Mouse (Mus musculus): Measurements from ENCODE around the gene Abhd6. TPM values are rescaled to one million over a fixed set of nuclear protein-coding genes. Genes with fewer than 3 reads are reported as not detected.
A peak's percentile ranks its signal among the peaks of the same experiment; 100 is the strongest.
"Not testable (repeated sequence)": the region's sequence is repeated elsewhere in the genome, so short reads cannot be mapped to it uniquely, and the experiment has no call there.

The Abhd6 gene
- total RNA-seq, 4 experiments from 2014 or later = 55.1 to 60.3 (median 55.6) TPM

DNA sequence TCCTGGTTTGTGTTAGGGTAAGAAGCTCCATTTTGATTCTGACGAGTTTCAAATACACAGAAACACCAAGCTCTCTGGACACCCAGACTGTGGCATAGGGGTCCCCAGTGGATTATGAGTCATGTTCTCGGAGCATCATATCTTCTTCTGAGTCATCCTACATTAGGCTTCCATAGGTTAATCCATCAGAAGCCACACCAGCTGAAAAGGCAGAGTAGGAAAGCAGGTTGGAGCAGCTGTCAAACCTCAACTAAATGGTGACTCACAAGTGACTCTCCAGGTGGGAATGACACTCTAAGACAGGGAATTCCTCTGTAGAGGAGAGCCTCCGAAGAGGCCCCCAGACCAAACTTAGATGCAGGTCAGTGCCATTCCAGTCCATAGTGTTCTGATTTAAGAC, 3.7 kb upstream of the Abhd6 start:
- no peak for DNase-seq (ENCODE audit: low spot score in 2 of 2)

DNA sequence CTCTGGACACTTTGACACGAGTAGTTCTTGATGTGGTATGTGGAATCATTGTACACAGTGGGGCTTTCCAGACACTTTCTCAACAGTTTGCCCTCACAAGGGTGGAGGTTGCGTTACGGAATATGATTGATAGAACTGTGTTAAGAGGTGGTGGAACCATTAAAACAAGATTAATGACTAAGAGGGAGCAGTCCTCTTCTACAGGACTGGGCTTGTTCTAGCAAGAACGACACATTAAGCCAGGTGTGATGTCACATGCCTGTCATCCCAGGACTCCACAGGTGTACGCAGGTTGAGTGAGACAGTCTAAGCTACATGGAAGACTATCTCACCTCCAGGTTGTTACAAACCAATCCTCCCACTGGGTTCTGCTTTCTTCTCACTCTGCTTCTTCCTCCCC, 3.3 kb upstream of the Abhd6 start:
- DNase-seq (ENCODE audit: low spot score in 2 of 2) = no peak

DNA sequence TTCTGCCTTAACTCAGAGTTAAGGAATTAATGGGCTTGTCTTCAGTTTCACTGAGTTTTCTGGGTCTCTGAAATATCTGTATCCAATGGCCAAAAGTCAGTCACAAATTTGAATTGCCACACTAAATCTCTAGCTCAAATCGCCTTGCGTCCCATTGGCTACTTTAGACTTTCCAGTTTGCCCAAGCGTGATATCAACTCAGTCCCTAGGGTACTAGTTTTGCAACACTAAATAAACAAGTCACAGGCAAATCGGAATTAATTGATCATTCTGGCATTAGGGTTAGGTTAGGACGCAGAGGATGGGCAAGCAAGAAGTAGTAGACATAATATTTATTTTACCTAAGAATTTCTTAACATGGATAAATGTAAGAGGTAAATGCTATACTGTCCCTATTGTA, 2.5 kb upstream of the Abhd6 start:
- DNase-seq (ENCODE audit: low spot score in 2 of 2) = no peak

DNA sequence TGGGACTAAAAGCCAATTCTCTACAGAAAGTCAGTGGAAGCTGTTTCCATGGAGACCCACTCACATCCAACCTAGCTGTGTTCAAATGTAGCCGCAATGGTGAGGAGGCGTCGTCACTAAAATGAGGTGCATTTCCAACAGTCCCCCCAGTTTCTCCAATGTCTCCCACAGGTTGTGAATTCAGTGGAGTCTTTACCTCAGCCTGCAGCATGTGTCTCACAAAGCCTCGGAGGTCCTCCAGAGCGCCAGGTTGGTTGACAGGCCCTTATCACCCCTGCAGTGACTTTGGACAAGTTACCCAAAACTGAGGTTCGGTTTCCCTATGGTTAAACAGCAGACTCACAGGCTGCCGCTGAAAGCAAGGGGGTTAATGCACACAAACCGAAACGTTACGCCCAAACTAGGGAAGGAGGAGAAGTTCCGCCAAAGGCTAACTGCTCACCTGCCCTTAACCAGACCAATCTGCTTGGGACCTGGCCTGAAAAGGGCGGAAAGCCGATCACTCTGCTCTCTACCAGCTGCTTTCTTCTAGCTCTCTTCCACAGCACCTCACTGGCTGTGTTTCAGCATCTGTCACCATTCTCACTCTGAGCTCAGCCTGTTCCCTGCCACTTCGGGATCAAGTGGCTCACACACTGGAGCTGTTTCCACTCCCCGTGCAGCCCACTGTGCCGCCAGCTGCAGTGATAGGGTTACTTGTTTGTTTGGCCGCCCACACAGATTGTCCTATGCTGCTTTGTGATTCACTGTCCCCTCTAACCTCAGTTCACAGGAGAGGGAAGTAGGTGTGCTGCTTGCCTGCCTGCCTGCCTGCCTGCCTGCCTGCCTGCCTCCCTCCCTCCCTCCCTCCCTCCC, 1.6 kb upstream of the Abhd6 start:
- DNase-seq (ENCODE audit: low spot score in 2 of 2) = peak; percentile 41 to 64

DNA sequence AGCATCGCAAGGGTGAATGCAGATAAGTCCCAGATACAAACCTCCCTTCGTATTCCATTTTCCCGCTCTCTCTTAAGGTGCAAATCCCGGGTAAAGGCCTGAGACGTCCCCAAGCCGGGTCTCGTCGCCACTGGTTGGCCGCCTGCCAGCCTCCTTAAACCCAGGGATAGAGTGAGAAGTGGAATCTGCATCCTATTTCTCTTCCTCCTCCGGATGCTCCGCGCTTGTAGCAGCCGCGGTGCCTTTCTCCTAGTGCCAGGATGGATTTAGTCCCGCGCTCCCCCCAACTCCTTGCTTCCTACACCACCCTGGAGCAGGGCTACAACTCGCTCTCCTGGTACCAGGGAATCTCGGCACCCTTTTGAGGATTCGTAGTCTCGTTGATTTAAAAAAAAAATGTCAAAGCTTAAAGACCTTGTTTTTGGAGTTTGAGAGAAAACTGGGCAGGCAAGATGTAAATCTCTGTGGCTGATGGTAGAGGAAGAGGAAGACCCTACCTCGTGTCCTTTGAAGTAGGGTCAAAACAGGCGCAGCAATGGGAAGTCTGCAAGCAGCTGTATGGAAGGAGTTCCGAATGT, 480 bp downstream of the Abhd6 start:
- DNase-seq (ENCODE audit: low spot score in 2 of 2) = peak in 1 of 2 experiments; percentile 52

DNA sequence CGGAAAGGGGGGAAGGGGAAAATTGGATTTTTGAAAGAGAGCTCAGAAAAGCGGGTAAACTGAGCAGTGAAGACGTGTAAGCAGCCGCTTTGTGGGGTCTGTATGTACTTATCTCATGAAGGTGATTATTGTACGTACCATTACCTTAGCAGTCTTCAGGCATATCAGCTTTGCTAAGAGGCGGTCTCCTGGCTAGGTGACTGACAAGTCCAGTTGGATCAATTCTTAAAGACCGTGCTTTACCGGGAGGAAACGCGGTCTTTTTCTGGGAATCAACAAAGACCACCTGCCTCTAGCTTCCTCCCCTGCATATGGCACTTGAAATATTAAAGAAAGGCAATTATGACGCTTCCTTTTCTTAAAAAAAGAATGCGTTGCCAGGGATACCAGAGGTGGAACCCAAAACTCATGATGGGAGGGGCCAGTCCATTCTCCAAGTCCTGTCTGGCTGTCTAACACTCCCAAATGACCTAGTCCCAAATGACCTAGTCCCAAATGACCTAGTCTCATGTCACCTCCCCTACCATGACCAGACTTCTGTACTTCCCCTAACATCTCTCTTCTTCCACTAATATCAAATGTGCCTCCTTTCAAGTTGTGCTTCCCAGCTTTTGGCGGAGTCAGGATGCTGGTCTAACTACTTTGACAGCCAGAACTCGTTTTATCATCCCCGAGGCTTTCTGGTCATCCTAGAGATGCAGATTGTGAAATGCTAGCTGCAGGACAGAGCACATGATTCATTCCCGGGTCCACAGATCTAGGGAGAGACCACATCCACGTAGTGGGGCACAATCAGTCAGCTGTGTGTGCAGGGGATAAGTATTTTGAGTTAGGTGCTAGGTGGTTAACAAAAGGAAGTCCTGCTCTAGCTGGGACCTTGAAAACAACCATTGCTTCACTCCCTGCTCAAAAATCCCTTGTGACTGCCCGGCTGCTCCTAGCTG, 1.3 kb downstream of the Abhd6 start:
- DNase-seq (ENCODE audit: low spot score in 2 of 2) = no peak

DNA sequence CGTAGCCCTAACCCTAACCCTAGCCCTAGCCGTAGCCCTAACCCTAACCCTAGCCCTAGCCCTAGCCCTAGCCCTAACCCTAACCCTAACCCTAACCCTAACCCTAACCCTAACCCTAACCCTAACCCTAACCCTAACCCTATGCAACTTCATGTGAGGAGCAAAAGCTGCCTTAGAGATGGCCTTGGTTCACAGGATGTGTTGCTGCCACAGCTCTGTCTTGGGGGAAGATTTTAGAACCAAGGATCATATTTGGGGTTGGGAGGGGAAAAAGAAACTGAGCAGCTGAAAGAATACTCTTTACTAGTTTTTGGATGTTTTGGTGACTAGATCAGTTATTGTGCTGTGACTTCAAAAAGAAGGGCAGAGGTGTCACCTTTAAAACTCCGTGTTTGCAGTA, 3.4 kb downstream of the Abhd6 start:
- DNase-seq (ENCODE audit: low spot score in 2 of 2) = not testable (repeated sequence)

DNA sequence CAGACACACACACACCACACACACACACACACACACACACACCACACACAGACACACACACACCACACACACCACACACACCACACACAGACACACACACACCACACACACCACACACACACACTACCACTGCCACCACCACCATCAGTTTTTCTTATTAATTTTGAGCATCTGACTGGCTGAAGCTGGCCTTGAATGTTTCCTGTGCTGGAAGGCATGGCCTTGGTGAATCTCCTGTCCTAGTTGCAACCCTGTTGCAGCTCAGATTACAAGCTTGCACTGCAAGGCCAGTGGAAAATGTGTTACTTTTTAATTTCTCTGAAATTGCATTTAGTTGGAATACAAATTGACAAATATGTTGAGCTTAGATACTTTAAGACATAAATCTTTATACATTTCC, 4.4 kb downstream of the Abhd6 start:
- no peak for DNase-seq (ENCODE audit: low spot score in 2 of 2)

DNA sequence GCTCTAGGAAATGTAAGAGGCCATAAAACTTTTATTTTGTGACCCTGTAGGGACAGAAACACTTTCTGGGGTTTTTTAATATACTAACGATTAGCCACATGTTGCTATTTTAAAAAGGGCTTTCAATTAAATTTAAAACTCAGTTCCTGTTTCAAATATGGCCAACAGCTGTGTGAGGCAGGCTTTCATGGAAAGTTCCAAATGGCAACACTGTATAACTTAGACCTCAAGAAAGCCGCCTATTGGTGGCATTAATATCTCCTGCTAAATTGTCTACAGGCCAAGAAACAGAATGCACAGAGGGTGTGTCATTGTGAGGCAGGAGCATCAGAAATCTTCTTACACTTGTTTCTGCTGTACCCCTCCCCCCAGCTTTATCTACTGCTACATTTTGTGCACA, 4.8 kb downstream of the Abhd6 start:
- DNase-seq (ENCODE audit: low spot score in 2 of 2) = no peak

DNA sequence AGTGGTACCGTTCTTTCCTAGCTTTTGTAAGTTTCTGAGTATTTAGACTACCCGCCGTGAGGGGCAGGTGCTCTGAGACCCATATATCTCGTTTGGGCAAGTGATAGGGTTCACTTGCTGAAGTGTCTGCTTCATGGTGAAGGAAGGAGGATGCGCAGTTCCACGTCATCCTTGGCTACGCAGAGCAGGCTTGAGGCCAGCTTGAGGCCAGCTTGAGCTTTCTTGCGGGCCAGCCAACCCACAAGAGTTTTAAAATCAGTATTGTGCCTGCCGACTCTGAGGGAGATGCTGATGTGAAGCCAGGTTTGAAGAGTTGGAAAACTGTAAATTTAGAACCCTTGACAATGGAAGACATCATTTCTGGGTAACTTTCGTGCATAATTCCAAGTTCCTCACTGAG, 5.2 kb downstream of the Abhd6 start:
- DNase-seq (ENCODE audit: low spot score in 2 of 2) = no peak

DNA sequence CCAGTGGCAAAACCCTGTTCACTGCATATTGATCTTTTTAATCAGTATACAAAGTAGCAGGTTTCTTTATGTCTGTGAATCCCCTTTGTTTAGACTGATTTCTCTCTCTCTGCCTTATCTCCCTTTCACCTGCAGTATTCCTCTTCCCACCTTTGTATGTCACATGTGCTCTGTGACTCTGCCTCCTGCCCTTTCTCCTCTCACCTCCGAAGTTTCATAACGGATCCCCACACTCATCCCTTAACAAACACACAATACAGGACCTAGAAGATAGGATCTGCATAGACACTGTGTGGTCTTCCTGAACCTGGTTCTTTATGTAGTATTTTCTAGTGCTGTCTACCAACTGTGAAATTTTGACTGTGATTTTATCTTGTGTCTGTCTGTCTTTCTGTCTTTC, 8.6 kb downstream of the Abhd6 start:
- no peak for DNase-seq (ENCODE audit: low spot score in 2 of 2)

DNA sequence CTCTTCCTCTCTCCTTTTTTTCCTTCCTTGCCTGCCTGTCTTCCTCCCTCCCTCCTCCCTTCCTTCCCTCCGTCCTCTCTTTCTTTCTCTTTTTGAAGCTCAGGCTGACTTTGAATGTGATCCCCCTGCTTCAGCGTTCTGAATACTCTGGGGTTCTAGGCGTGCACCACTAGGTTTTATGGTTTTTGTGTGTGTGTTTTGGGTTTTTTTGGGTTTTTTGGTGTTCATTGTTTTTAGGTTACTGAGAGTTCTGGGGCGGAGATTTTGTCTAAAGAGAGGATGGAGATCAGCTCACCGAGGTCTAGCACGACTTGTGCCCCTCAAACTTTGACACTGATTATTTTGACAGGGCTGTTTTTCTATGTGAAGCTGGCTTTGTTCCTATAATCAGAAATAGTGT, 9.2 kb downstream of the Abhd6 start:
- DNase-seq (ENCODE audit: low spot score in 2 of 2) = no peak

DNA sequence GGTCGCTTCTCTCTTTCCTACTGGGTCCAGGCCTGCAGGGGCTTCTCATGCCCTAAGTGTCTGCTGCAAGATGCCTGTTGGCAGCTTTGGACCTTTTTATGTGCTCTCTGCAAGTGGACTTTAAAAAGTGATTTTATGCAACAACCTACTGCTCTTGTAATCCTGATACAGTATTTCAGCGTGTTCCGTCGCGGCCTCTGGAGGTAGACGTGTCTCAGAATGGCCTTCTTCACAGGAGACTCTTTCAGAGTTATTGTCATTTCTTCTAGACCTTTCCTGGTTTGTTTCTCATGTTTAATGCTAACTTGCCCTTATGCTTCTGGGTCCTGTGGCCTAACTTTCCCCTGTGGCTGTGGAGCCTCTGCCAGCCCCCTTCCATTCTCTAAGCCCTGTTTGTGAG, 13.1 kb downstream of the Abhd6 start:
- DNase-seq (ENCODE audit: low spot score in 2 of 2) = no peak

DNA sequence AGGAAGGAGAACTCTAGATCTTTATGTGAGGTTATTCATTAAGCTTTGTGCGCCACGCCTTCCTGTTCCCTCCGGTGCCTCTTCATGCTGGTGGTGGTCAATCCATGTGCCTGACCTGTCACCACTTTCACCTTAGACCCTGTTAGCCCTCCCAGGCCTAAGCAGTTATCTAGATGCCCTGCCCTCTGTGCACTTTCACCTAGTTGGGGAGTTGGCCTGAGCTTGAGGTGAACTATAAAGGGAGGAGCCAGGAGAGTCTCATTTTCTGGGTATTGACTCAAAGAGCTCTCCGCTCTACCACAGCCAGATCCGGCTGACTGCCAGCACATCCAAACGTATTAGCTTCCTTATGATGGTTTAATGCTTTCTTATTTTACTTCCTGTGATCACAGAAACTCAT, 13.6 kb downstream of the Abhd6 start:
- no peak for DNase-seq (ENCODE audit: low spot score in 2 of 2)

DNA sequence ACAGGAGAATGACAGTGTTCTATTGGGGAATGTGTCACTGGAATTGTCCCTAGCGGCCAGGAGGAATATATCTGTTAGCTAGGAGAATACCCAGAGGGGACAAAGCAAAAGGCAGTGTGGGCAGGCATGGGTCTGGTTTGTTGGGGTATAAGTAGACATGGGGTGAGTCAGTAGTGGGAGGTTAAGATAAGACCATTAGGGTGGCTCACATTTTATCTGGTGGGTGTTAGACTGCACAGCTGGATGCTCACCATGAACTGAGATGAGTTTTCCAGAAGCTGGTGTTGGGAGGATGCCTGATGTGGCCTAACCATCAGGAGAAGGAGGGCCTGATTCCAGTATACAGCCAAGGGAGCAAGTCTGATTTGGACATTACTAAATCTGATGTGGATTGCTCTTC, 14.2 kb downstream of the Abhd6 start:
- DNase-seq (ENCODE audit: low spot score in 2 of 2) = no peak

DNA sequence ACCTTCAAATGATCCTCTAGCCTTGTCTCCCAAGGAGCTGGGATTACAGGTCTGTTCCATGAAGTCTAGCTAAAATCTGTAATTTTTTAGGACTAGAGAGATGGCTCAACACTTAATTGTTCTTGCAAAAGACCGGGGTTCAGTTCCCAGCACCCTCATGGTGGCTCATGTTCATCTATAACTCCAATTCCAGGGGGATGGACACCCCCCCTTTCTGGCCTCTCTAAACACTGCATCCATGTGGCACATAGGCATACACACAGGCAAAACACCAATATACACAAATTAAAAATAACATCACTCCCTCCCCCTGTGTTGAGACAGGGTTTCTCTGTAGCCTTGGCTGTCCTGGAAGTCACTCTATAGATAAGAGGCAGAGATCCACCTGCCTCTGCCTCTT, 17.3 kb downstream of the Abhd6 start:
- no peak for DNase-seq (ENCODE audit: low spot score in 2 of 2)

DNA sequence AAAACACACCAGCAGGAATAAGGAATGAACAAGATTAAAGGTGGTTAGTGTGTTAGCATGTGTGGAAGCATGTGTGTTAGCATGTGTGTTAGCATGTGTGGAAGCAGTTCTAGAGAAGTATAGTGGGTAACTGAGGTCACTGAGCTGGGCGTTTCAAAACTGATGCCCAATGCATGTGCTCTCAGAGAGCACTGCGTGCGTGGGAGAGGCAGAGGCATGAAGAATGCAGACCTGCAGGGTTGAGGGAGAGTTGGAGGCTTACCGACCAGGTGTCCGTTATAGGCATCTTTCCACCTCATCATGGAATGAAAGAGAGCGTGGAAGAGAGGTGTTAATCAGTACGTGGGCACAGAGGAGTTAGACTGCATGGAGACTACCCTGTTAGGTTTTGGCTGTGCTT, 17.8 kb downstream of the Abhd6 start:
- no peak for DNase-seq (ENCODE audit: low spot score in 2 of 2)

DNA sequence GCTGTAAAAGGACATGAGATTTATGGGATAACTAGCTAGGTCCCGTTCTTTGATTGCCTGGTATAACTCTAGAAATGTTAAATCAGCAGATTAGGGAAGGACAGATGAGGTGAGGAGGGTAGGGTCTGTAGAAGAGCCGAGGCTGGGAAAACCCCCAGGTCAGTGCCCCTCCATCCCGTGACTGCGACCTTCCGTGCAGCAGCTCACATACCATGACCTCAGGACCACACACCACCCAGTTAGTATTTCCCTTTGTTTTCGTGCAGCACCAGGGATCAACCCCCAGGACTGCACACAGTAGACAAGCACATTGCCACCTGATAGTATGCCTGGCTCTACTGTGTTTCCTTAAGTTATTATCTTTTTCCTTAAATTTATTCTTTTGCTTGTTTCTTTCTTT, 21.8 kb downstream of the Abhd6 start:
- DNase-seq (ENCODE audit: low spot score in 2 of 2) = no peak

DNA sequence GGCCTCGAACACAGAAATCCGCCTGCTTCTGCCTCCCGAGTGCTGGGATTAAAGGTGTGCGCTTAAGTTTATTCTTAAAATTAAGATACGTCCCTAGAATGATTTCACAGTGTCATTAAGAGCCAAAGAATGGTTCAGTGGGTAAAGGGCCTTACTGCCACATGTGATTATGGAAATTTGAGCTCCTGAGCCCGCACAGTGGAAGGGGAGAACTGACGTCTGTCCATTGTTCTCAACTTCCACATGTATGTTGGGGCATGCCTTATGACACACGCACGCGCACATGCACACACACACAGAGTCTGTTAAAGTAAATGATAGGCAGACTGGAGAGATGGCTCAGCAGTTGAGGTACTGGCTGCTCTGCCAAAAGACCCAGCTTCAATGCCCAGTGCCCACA, 22.2 kb downstream of the Abhd6 start:
- DNase-seq (ENCODE audit: low spot score in 2 of 2) = no peak

DNA sequence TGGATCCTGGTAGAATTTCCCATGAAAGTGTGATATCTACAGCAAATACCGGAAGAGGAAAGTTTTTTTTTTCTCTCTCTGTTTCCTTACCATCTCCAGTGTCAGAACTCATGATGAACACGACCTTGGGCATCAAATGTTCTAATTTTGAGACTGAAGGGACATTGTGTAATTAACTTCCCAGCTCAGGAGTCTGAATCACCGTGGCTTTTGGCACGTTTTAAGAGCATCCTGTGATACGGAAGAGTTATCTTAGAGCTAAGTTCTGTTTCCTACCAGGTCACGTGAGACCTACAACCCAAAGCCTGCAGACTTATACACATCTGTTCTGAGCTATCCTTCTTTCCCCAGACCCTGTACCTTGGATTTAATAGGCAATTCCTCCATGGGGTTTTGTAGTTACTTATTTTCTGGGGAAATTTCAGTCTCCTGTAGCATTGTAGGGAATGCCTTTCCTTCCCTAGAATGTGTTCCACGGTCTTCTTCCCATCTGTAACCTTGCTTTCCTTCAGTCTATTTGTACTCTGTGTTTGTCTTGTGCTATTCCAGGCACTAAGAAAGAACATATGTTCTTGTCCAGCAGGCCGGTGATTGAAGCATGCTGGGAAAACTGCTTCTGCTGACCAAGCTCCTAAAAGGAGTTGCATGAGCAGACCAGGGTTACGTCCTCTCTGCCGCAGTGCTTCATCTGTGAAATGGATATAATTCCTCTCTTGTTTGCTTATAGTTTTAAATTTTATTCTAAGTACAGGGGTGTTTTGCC, 24.2 kb downstream of the Abhd6 start:
- DNase-seq (ENCODE audit: low spot score in 2 of 2) = no peak

DNA sequence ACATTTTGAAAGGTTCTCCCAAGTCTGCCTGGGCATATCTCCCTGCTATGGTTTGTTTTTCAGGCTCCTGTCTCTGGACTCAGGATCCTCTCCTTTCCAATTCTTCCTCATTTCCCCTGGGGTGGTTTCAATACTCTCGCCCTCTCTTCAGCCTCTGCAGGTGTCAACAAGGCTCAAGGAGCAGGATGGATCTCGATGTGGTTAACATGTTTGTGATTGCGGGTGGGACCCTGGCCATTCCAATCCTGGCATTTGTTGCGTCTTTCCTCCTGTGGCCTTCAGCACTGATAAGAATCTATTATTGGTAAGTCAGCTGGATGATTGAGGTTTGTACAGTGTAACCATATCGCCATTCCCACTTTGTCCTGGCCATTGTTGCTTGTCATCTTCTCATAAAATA, 25.4 kb downstream of the Abhd6 start:
- DNase-seq (ENCODE audit: low spot score in 2 of 2) = no peak
